Mouse (Mus musculus) kidney, embryonic 14.5 days (tissue): Measurements from ENCODE around the gene Blvrb. TPM values are rescaled to one million over a fixed set of nuclear protein-coding genes. Genes with fewer than 3 reads are reported as not detected.
"Not testable (repeated sequence)": the region's sequence is repeated elsewhere in the genome, so short reads cannot be mapped to it uniquely, and the experiment has no call there.

Source experiments
- ATAC-seq: fragments of 200-750 bp; cut with Nextera tagmentation; 2 replicates; pipeline ENCODE4 v1.8.0; 2017; ENCODE audit warnings: moderate number of reproducible peaks, mild to moderate bottlenecking, moderate TSS enrichment, moderate library complexity; ENCODE audit not compliant: low FRiP score, low TSS enrichment
- H3K27ac ChIP-seq: fragments of 300-500 bp; sonication (generic); 2 replicates; pipeline ENCODE4 v1.5.1; 2014; ENCODE audit warnings: low read depth, mild to moderate bottlenecking, low read length, moderate library complexity, mixed read lengths
- H3K27me3 ChIP-seq: fragments of 300-500 bp; sonication (generic); 2 replicates; pipeline ENCODE4 v1.6.1; 2014; ENCODE audit warnings: mild to moderate bottlenecking, low read length; ENCODE audit not compliant: control insufficient read depth, insufficient read depth
- H3K36me3 ChIP-seq: fragments of 300-500 bp; sonication (generic); 2 replicates; pipeline ENCODE4 v1.6.1; 2014; ENCODE audit warnings: low read length, mixed read lengths; ENCODE audit not compliant: control insufficient read depth, insufficient read depth
- H3K4me1 ChIP-seq: fragments of 300-500 bp; sonication (generic); 2 replicates; pipeline ENCODE4 v1.6.1; 2014; ENCODE audit warnings: low read length, mixed read lengths; ENCODE audit not compliant: control insufficient read depth, insufficient read depth
- H3K4me2 ChIP-seq: fragments of 300-500 bp; sonication (generic); replicated peaks from 2 replicates; pipeline ENCODE4 v1.6.1; 2014; ENCODE audit warnings: low read depth, mild to moderate bottlenecking, low read length
- H3K4me3 ChIP-seq: fragments of 300-500 bp; sonication (generic); 2 replicates; pipeline ENCODE4 v1.5.1; 2014; ENCODE audit warnings: mild to moderate bottlenecking, low read length
- H3K9ac ChIP-seq: fragments of 300-500 bp; sonication (generic); 2 replicates; pipeline ENCODE4 v1.6.1; 2014; ENCODE audit warnings: low read depth, mild to moderate bottlenecking, low read length, moderate library complexity
- H3K9me3 ChIP-seq: fragments of 300-500 bp; sonication (generic); 2 replicates; pipeline ENCODE4 v1.6.1; 2016; ENCODE audit warnings: low read length; ENCODE audit not compliant: control insufficient read depth
- WGBS: fragments of 180-500 bp; shearing (Covaris S2); extraction: QIAGEN DNeasy Blood & Tissue Kit; methylation state at CpG from one replicate; pipeline ENCODE4 v1.1.7; 2014; 5-methylcytosine and 5-hydroxymethylcytosine counted together
- polyA plus RNA-seq: library from polyadenylated mRNA; unstranded; fragments of >200 nt; fragmentation: Nextera tagmentation; extraction: Ambion mirVana; gene quantifications from 2 replicates; pipeline ENCODE4 v1.2.1, GENCODE M21; 2014

Gene Blvrb
- polyA plus RNA-seq, 1 experiment from 2014 or later: 41.2 TPM

DNA sequence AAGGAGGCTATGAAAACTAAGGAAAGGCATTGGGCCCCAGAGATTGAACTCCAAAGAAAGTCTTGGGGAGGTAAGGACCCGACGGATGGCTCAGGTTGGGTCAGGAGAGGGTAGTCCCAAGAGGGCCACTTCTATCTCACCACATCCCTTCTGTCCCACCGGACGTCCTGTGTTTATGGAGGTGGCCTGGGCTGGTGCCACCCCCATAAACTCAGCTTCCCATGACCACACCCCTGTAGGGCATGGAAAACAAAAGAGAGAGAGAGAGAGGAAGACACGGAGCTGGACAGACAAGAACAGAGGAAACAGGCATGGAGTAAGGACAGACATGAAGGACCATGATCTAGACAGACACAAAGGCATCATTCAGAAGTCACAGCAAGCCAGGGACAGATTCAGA is 45.7 kb downstream of the Blvrb start:
- Histone ChIP-seq H3K4me1 (peaks cover 19% of the 10 kb centered on the region; the same call in 1 of the 2 replicates), H3K27me3 (no peaks in the 10 kb centered on the region), H3K27ac (no peak overlapping the region), H3K36me3 (peaks cover 8% of the 10 kb centered on the region), H3K9me3 (no peaks in the 10 kb centered on the region), H3K4me2 (no peak overlapping the region), H3K9ac (no peak overlapping the region), H3K4me3 (no peak overlapping the region)
- 86% methylated on average over 5 of the region's 5 CpGs for WGBS
- ATAC-seq: no peak

DNA sequence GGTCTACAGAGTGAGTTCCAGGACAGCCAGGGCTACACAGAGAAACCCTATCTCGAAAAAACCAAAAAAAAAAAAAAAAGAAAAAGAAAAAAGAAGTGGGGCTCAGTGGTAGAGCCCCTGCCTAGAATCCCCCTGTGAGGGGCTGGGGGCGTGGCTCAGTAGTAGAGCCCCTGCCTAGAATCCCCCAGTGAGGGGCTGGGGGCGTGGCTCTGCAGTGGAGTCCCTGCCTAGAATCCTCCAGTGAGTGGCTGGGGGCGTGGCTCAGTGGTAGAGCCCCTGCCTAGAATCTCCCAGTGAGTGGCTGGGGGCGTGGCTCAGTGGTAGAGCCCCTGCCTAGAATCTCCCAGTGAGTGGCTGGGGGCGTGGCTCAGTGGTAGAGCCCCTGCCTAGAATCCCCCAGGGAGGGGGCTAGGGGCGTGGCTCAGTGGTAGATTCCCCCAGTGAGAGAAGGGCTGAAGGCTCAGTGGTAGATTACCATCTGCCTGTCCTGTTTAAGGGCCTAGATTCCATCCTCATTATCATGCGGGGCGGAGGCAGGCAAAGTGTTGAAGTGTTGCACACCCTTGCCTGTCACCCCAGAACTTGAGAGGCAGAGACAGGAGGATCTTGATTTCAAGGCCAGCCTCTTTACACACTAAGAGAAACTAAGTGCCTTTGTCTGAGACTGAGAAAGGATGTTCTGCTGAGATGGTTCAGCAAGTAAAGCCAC is 47.0 kb downstream of the Blvrb start:
- not testable (repeated sequence) for ATAC-seq, H3K27me3 ChIP-seq, H3K4me3 ChIP-seq, H3K9me3 ChIP-seq, H3K27ac ChIP-seq, H3K9ac ChIP-seq, H3K36me3 ChIP-seq, H3K4me2 ChIP-seq
- peaks cover 11% of the 10 kb centered on the region; the same call in 1 of the 2 replicates for H3K4me1 ChIP-seq
- WGBS: 92% methylated on average over 9 of the region's 9 CpGs

DNA sequence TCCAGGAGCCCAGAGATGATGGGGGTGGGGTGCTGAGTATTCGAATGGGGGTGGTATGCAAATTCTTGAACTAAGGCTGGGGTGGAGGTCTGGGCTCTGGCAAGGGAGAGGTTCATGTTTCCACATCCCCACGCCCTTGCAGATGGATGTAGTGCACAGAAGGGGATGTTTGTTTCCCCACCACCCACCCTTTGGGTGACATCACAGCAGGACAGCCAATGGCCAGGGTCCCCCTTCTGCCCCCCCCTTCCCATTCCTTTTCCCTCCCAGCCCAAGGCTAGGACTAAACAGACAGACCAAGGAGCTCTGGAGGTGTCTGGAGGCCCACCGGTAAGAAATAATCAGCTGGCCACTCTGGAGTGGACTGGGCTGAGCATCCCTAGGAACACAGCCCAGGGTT is 51.3 kb downstream of the Blvrb start, which contains the start of gene Prx:
TSS of gene Prx (plus strand) at position 289 of the 400 bp plus-strand sequence.
- H3K27ac ChIP-seq: no peak within 1 kb of the TSS
- no peaks in the 10 kb centered on the region for H3K9me3 ChIP-seq
- ATAC-seq: peak; percentile 59
- WGBS: 43% methylated on average over 3 of the region's 3 CpGs
- H3K4me1 ChIP-seq: no peaks in the 10 kb centered on the region
- H3K4me2 ChIP-seq: no peak within 1 kb of the TSS
- no peaks in the 10 kb centered on the region for H3K27me3 ChIP-seq
- no peaks in the 10 kb centered on the region for H3K36me3 ChIP-seq
- H3K4me3 ChIP-seq: no peak within 1 kb of the TSS
- H3K9ac ChIP-seq: no peak within 1 kb of the TSS

DNA sequence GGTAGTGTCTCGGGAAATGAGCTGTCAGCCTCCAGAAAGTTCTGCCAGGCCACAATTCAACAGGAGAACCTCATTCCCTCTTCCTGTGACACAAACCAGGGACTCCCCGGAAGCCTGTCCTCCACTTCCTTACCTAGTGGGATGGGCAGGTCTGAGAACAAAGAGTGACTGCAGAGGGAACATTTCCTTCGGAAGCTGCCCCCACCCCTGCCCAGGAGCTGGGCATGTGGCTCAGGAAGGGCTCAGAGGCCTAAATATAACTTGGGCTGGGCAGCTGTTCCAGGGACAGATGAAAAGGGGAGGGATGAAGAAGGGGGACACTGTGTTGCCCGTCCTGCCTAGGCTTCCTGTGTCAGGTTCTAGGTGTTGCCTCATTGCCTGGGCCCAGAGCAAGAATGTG is 53.8 kb downstream of the Blvrb start:
- H3K36me3 ChIP-seq: no peaks in the 10 kb centered on the region
- peaks cover 1% of the 10 kb centered on the region for H3K4me1 ChIP-seq
- no peak overlapping the region for H3K4me3 ChIP-seq
- H3K27ac ChIP-seq: no peak overlapping the region
- H3K4me2 ChIP-seq: no peak overlapping the region
- H3K9ac ChIP-seq: no peak overlapping the region
- H3K27me3 ChIP-seq: no peaks in the 10 kb centered on the region
- no peaks in the 10 kb centered on the region for H3K9me3 ChIP-seq
- 66% methylated on average over 4 of the region's 4 CpGs for WGBS
- ATAC-seq: no peak

DNA sequence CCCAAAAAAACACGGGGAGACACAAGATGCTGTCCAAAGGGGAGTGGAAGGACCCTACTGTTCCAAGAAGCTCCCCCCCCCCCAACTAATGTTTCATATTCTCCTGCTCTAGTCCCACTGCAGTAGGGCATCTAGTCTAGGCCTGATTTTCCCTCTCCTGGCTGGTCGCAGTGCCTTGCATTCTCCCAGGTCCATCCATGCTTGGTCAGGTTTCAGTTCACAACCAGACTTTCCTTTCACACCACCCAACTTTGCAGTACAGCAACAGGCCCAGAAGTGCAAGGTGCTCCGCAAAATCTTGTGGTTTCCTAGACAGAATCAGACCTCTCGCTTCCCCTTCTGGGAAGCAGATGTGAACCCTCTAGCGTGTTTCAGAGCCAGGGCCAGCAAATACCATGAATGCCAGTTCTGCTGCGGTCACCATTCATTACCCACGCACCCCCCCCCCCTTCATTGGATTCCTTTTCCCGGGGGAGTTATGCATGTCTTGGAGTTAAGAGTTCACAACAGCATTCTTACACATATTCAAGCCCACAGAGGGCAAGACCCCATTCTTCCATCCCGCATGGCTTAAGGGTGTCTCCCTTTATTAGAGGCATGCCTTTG is 59.1 kb downstream of the Blvrb start:
- H3K36me3 ChIP-seq: no peaks in the 10 kb centered on the region
- H3K4me1 ChIP-seq: peaks cover 8% of the 10 kb centered on the region
- H3K4me2 ChIP-seq: peak overlapping the region; percentile 65
- H3K9me3 ChIP-seq: no peaks in the 10 kb centered on the region
- peak overlapping the region; percentile 50 for H3K4me3 ChIP-seq
- H3K27ac ChIP-seq: peak overlapping the region; percentile 99
- ATAC-seq: no peak
- H3K27me3 ChIP-seq: no peaks in the 10 kb centered on the region
- H3K9ac ChIP-seq: peak overlapping the region; percentile 72; the same call in 1 of the 2 replicates
- 45% methylated on average over 9 of the region's 9 CpGs for WGBS

DNA sequence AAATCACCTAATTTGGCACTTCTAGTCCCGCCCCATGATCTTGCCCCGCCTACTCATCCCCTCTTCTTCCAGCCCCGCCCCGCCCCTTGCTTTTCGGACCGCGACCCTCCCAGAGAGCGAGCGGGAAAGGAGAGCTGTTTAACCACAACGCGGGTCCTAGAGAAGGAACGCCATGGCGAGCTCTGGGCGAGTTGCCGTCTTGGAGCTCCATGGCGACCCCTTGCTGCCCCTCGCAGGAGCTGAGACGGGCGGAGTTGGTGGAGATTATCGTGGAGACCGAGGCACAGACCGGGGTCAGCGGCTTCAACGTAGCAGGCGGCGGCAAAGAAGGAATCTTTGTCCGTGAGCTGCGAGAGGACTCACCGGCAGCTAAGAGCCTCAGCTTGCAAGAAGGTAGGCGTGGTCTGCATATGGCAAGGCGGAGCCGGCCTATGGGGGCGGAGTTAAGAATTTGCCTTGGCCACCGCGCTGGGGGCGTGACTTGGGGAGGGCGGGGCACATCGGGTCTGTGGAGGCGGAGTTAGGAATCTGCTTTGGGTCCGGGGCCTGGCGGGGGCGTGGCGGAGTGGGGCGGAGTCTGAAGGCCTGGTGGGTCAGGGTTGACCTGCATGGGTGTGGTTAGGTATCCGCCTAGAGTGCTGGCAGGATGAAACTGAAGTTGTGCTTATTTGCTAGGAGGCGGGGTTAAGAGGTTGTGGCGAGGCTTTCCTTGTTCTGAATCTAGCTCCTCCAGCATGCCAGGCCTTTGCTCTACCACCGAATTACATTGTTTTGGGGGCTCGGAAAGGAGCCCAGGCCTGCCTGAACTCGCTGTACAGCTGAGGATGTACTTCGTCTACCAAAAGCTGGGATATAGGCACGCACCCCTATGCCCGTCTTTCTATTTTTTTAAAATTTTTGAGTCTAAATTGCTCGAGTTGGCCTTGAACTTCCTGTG is 60.2 kb downstream of the Blvrb start:
- peak overlapping the region; percentile 65 for H3K4me2 ChIP-seq
- no peaks in the 10 kb centered on the region for H3K27me3 ChIP-seq
- ATAC-seq: peak; percentile 94
- peaks cover 8% of the 10 kb centered on the region for H3K4me1 ChIP-seq
- H3K9ac ChIP-seq: peak overlapping the region; percentile 72
- peak overlapping the region; percentile 99 for H3K27ac ChIP-seq
- H3K36me3 ChIP-seq: no peaks in the 10 kb centered on the region
- no peaks in the 10 kb centered on the region for H3K9me3 ChIP-seq
- under 1% methylated on average over 53 of the region's 54 CpGs for WGBS
- H3K4me3 ChIP-seq: peak overlapping the region; percentile 50

DNA sequence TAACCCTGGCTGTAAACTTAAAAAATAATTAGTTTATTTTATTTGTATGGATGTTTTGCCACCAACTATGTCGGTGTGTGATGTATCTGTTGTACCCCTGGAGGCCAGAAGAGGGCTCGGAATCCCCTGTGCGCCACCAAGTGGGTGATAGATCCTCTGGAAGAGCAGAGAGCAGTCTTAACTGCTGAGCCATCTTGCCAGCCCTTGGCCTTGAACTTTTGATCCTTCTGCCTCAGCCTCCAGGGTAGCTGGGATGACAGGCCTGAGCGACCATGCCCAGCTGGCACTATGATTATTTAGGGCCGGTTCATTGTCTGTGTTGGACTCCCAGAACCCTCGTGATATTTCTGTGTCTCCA is 60.8 kb downstream of the Blvrb start:
- Histone ChIP-seq H3K9me3 (no peaks in the 10 kb centered on the region), H3K27ac (peak overlapping the region; percentile 80; the same call in 1 of the 2 replicates), H3K4me2 (peak overlapping the region; percentile 65), H3K4me3 (peak overlapping the region; percentile 50), H3K27me3 (no peaks in the 10 kb centered on the region), H3K4me1 (peaks cover 8% of the 10 kb centered on the region), H3K36me3 (no peaks in the 10 kb centered on the region), H3K9ac (no peak overlapping the region; the same call in 1 of the 2 replicates)
- WGBS: 22% methylated on average over 6 of the region's 6 CpGs
- peak; percentile 40 for ATAC-seq

DNA sequence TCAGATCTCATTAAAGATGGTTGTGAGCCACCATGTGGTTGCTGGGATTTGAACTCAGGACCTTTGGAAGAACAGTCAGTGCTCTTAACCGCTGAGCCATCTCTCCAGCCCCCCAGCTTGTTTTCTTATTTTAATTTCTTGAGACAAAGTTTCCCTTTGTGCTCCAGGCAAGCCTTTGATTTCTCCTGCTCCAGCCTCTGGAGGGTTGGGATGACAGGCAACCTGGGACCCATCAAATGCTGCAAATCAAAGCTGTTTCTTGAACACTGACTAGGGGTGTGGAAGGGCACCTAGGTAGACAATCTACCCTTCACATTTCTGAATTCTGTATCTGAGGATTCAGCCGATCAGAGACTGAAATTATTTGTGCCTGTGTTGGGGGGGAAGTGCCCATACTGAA is 63.0 kb downstream of the Blvrb start:
- H3K4me3 ChIP-seq: no peak overlapping the region
- peaks cover 8% of the 10 kb centered on the region for H3K4me1 ChIP-seq
- H3K4me2 ChIP-seq: no peak overlapping the region
- no peak for ATAC-seq
- no peak overlapping the region for H3K9ac ChIP-seq
- no peaks in the 10 kb centered on the region for H3K36me3 ChIP-seq
- H3K27ac ChIP-seq: no peak overlapping the region
- no peaks in the 10 kb centered on the region for H3K9me3 ChIP-seq
- 91% methylated on average over 2 of the region's 2 CpGs for WGBS
- no peaks in the 10 kb centered on the region for H3K27me3 ChIP-seq
